Mouse (Mus musculus): Measurements from ENCODE around the gene Sphk2.

Sphk2 gene

GRCm38 (mm10) chr7:45723781-45724180 lies 6.0 kb upstream of the Sphk2 start:
- DNase-seq (ENCODE audit: low spot score in 2 of 2), result no peak

GRCm38 (mm10) chr7:45723301-45723700 lies 5.5 kb upstream of the Sphk2 start:
- DNase-seq (ENCODE audit: low spot score in 2 of 2), result no peak

GRCm38 (mm10) chr7:45722348-45722713 lies 4.5 kb upstream of the Sphk2 start:
- DNase-seq (ENCODE audit: low spot score in 2 of 2), result no peak

GRCm38 (mm10) chr7:45721642-45722347 lies 4.0 kb upstream of the Sphk2 start:
- DNase-seq (ENCODE audit: low spot score in 2 of 2), result no peak

GRCm38 (mm10) chr7:45721234-45721571 lies 3.4 kb upstream of the Sphk2 start:
- no peak for DNase-seq (ENCODE audit: low spot score in 2 of 2)

GRCm38 (mm10) chr7:45720413-45721233 lies 2.8 kb upstream of the Sphk2 start, which contains the start of gene Fam83e:
Gene Fam83e, plus strand, starts transcription at chr7:45721212.
- DNase-seq (ENCODE audit: low spot score in 2 of 2), result no peak

GRCm38 (mm10) chr7:45719738-45720412 lies 2.1 kb upstream of the Sphk2 start:
- DNase-seq (ENCODE audit: low spot score in 2 of 2), result no peak

- no peak for DNase-seq (ENCODE audit: low spot score in 2 of 2)
Observed at GRCm38 (mm10) chr7:45719180-45719579, 1.4 kb upstream of the Sphk2 start.

GRCm38 (mm10) chr7:45718331-45718730 lies 529 bp upstream of the Sphk2 start:
- DNase-seq (ENCODE audit: low spot score in 2 of 2), result no peak

GRCm38 (mm10) chr7:45716952-45717917 lies 567 bp downstream of the Sphk2 start:
- DNase-seq (ENCODE audit: low spot score in 2 of 2), result no peak

GRCm38 (mm10) chr7:45716460-45716857 lies 1.3 kb downstream of the Sphk2 start:
- DNase-seq (ENCODE audit: low spot score in 2 of 2), result no peak

- no peak for DNase-seq (ENCODE audit: low spot score in 2 of 2)
Observed at GRCm38 (mm10) chr7:45715741-45716459, 1.9 kb downstream of the Sphk2 start.

- peak; percentile 88 to 97 for DNase-seq (ENCODE audit: low spot score in 2 of 2)
Observed at GRCm38 (mm10) chr7:45715090-45715708, 2.6 kb downstream of the Sphk2 start, which contains the start of gene Rpl18. Gene Rpl18, plus strand, starts transcription at chr7:45715457.

- DNase-seq (ENCODE audit: low spot score in 2 of 2), result peak in 1 of 2 experiments; percentile 70
Observed at GRCm38 (mm10) chr7:45714630-45715089, 3.1 kb downstream of the Sphk2 start.

- DNase-seq (ENCODE audit: low spot score in 2 of 2), result no peak
Observed at GRCm38 (mm10) chr7:45713881-45714520, 3.8 kb downstream of the Sphk2 start.

GRCm38 (mm10) chr7:45713396-45713795 lies 4.4 kb downstream of the Sphk2 start:
- DNase-seq (ENCODE audit: low spot score in 2 of 2), result no peak

GRCm38 (mm10) chr7:45712022-45712757 lies 5.6 kb downstream of the Sphk2 start:
- no peak for DNase-seq (ENCODE audit: low spot score in 2 of 2)

GRCm38 (mm10) chr7:45711316-45712021 lies 6.3 kb downstream of the Sphk2 start:
- DNase-seq (ENCODE audit: low spot score in 2 of 2), result no peak
